Mouse (Mus musculus) gastrocnemius, adult 2 months (tissue): ENCODE measurements around the gene Dspp. TPM values are rescaled to one million over a fixed set of nuclear protein-coding genes. Genes with fewer than 3 reads are reported as not detected.
A peak's percentile ranks its signal among the peaks of the same experiment; 100 is the strongest.

Experiments used
- DNase-seq: peaks from one replicate; pipeline ENCODE4 v3.0.0; 2022
- H3K27ac ChIP-seq: fragments of 200-600 bp; 2 replicates; pipeline ENCODE4 v1.8.1; 2022; ENCODE audit warnings: mild to moderate bottlenecking
- H3K4me3 ChIP-seq: fragments of 200-600 bp; 2 replicates; pipeline ENCODE4 v1.8.1; 2022; ENCODE audit warnings: mild to moderate bottlenecking, moderate library complexity
- CTCF ChIP-seq: fragments of 200-600 bp; IDR thresholded peaks from 2 replicates; pipeline ENCODE4 v1.8.1; 2022; ENCODE audit warnings: antibody characterized with exemption, mild to moderate bottlenecking, moderate library complexity
- intact Hi-C: fragments of 180-260 bp; cut with DNase I; formaldehyde crosslinking; loops from one replicate; pipeline ENCODE4 v1.15.1; 2025
- long read RNA-seq, 2 experiments: library from polyadenylated mRNA; stranded (forward); transcript quantifications; one replicate each; pipeline ENCODE4 v2.0.0; 2021
- total RNA-seq, 2 experiments: library from RNA; stranded (reverse); gene quantifications; 2 replicates each; pipeline ENCODE4 v1.2.3; 2021

The Dspp gene
- total RNA-seq: not detected
- long read RNA-seq, experiment 1: 0 reads
- long read RNA-seq, experiment 2: 0 reads

GRCm38 (mm10) chr5:104170412-104170811, at the start of gene Dspp:
Gene Dspp, plus strand, starts transcription at chr5:104170712.
- no peak for DNase-seq
- TF ChIP-seq CTCF: no peak
- intact Hi-C loops: no loop called here
- Histone ChIP-seq H3K27ac (no peak within 1 kb of the TSS), H3K4me3 (no peak within 1 kb of the TSS)

GRCm38 (mm10) chr5:104124016-104124658, 46.4 kb upstream of the Dspp start:
- intact Hi-C loops: no loop called here
- no peak for TF ChIP-seq CTCF
- Histone ChIP-seq H3K27ac (no peak overlapping the region; the same call in 1 of the 2 replicates), H3K4me3 (no peak overlapping the region)
- no peak for DNase-seq

GRCm38 (mm10) chr5:104126561-104127320, 43.8 kb upstream of the Dspp start:
- Histone ChIP-seq H3K27ac (peak overlapping the region; percentile 81), H3K4me3 (no peak overlapping the region)
- no peak for DNase-seq
- TF ChIP-seq CTCF: no peak
- intact Hi-C loops: no loop called here

GRCm38 (mm10) chr5:104127351-104127750, 43.2 kb upstream of the Dspp start:
- Histone ChIP-seq H3K4me3 (no peak overlapping the region), H3K27ac (peak overlapping the region; percentile 81)
- TF ChIP-seq CTCF: no peak
- intact Hi-C loops: no loop called here
- DNase-seq: no peak

GRCm38 (mm10) chr5:104128281-104129031, 42.1 kb upstream of the Dspp start:
- intact Hi-C loops: no loop called here
- TF ChIP-seq CTCF: no peak
- peak overlapping the region; percentile 39; the same call in 1 of the 2 replicates for H3K4me3 ChIP-seq
- H3K27ac ChIP-seq: peak overlapping the region; percentile 81
- DNase-seq: peak; percentile 43

GRCm38 (mm10) chr5:104130891-104131290, 39.6 kb upstream of the Dspp start:
- TF ChIP-seq CTCF: no peak
- peak overlapping the region; percentile 24 for H3K27ac ChIP-seq
- H3K4me3 ChIP-seq: no peak overlapping the region
- no peak for DNase-seq
- intact Hi-C loops: loop anchor here (2.0 kb wide), 1 partner anchor 202 kb away; no protein-coding TSS in a partner anchor

- intact Hi-C loops: loop anchor here (2.0 kb wide), 1 partner anchor 201 kb away; no protein-coding TSS in a partner anchor
- no peak overlapping the region for H3K4me3 ChIP-seq
These were observed 39.0 kb upstream of the Dspp start for GRCm38 (mm10) chr5:104131544-104131943.

GRCm38 (mm10) chr5:104133752-104134151, 36.8 kb upstream of the Dspp start:
- Histone ChIP-seq H3K4me3 (no peak overlapping the region), H3K27ac (no peak overlapping the region)
- no peak for DNase-seq
- intact Hi-C loops: no loop called here
- TF ChIP-seq CTCF: no peak

More at GRCm38 (mm10) chr5:104131544-104131943, 39.0 kb upstream of the Dspp start:
- DNase-seq: peak; percentile 48
- no peak overlapping the region; the same call in 1 of the 2 replicates for H3K27ac ChIP-seq
- peak; percentile 68 for TF ChIP-seq CTCF

GRCm38 (mm10) chr5:104137920-104138541, 32.5 kb upstream of the Dspp start:
- no peak overlapping the region for H3K4me3 ChIP-seq
- no peak for TF ChIP-seq CTCF
- intact Hi-C loops: no loop called here
- DNase-seq: no peak
- no peak overlapping the region for H3K27ac ChIP-seq

- intact Hi-C loops: no loop called here
- no peak for TF ChIP-seq CTCF
- Histone ChIP-seq H3K4me3 (no peak overlapping the region), H3K27ac (no peak overlapping the region)
- DNase-seq: no peak
These were observed 29.4 kb upstream of the Dspp start for GRCm38 (mm10) chr5:104141067-104141466.

GRCm38 (mm10) chr5:104144057-104144456, 26.5 kb upstream of the Dspp start:
- Histone ChIP-seq H3K4me3 (no peak overlapping the region), H3K27ac (no peak overlapping the region)
- intact Hi-C loops: no loop called here
- TF ChIP-seq CTCF: no peak
- DNase-seq: no peak

GRCm38 (mm10) chr5:104149349-104149748, 21.2 kb upstream of the Dspp start:
- no peak overlapping the region for H3K4me3 ChIP-seq
- H3K27ac ChIP-seq: peak overlapping the region; percentile 71
- intact Hi-C loops: no loop called here
- no peak for DNase-seq
- no peak for TF ChIP-seq CTCF
